Mouse (Mus musculus) limb, embryonic 14.5 days (tissue): ENCODE data around the gene Atp6v1b1. TPM values are rescaled to one million over a fixed set of nuclear protein-coding genes. Genes with fewer than 3 reads are reported as not detected.

Experiments
- ATAC-seq: fragments of 200-750 bp; cut with Nextera tagmentation; 2 replicates; pipeline ENCODE4 v1.8.0; 2017; ENCODE audit warnings: low read depth, moderate number of reproducible peaks, moderate TSS enrichment; ENCODE audit not compliant: low FRiP score
- DNase-seq: peaks from one replicate; pipeline ENCODE4 v3.0.0-alpha.2; 2015; ENCODE audit warnings: low spot score
- H3K27ac ChIP-seq: fragments of 300-500 bp; sonication (generic); replicated peaks from 2 replicates; pipeline ENCODE4 v1.5.1; 2014; ENCODE audit warnings: low read depth, mild to moderate bottlenecking, low read length, moderate library complexity, mixed read lengths
- H3K27me3 ChIP-seq: fragments of 300-500 bp; sonication (generic); 2 replicates; pipeline ENCODE4 v1.6.1; 2014; ENCODE audit warnings: low read length, mixed read lengths; ENCODE audit not compliant: control insufficient read depth, insufficient read depth
- H3K36me3 ChIP-seq: fragments of 300-500 bp; sonication (generic); 2 replicates; pipeline ENCODE4 v1.6.1; 2014; ENCODE audit warnings: mild to moderate bottlenecking, low read length, moderate library complexity, mixed read lengths; ENCODE audit not compliant: control insufficient read depth, insufficient read depth
- H3K4me1 ChIP-seq: fragments of 300-500 bp; sonication (generic); 2 replicates; pipeline ENCODE4 v1.6.1; 2014; ENCODE audit warnings: antibody characterized with exemption, low read length, mixed read lengths; ENCODE audit not compliant: control insufficient read depth, insufficient read depth
- H3K4me2 ChIP-seq: fragments of 300-500 bp; sonication (generic); replicated peaks from 2 replicates; pipeline ENCODE4 v1.6.1; 2014; ENCODE audit warnings: low read depth, mild to moderate bottlenecking, low read length, moderate library complexity; ENCODE audit not compliant: severe bottlenecking
- H3K4me3 ChIP-seq: fragments of 300-500 bp; sonication (generic); replicated peaks from 2 replicates; pipeline ENCODE4 v1.5.1; 2014; ENCODE audit warnings: low read length
- H3K9ac ChIP-seq: fragments of 300-500 bp; sonication (generic); 2 replicates; pipeline ENCODE4 v1.6.1; 2014; ENCODE audit warnings: mild to moderate bottlenecking, low read depth, low read length, moderate library complexity; ENCODE audit not compliant: severe bottlenecking
- H3K9me3 ChIP-seq: fragments of 300-500 bp; sonication (generic); 2 replicates; pipeline ENCODE4 v1.6.1; 2016; ENCODE audit warnings: low read length; ENCODE audit not compliant: control insufficient read depth
- POLR2A ChIP-seq: fragments of 200-500 bp; IDR thresholded peaks from 2 replicates; pipeline ENCODE4 v1.8.0; 2012; ENCODE audit warnings: inconsistent platforms, mild to moderate bottlenecking, moderate library complexity, borderline replicate concordance; ENCODE audit not compliant: insufficient read depth, insufficient read length; ENCODE audit errors: extremely low read depth
- WGBS: fragments of 180-500 bp; shearing (Covaris S2); extraction: QIAGEN DNeasy Blood & Tissue Kit; methylation state at CpG from one replicate; pipeline ENCODE4 v1.1.7; 2014; 5-methylcytosine and 5-hydroxymethylcytosine counted together
- polyA plus RNA-seq, 2 experiments: library from polyadenylated mRNA; depleted of rRNA in 1 of 2; stranded (reverse) in 1 of 2; unstranded in 1 of 2; fragments of >200 nt; fragmentation: Nextera tagmentation in 1 of 2; extraction: Ambion mirVana in 1 of 2; gene quantifications; 2 replicates each; pipeline versions ENCODE4 v1.2.1 to v1.2.3; 2012 to 2014

Atp6v1b1 gene
- polyA plus RNA-seq, 2 experiments: 0.05 TPM; not detected in 1

GRCm38 (mm10) chr6:83738596-83738995 is 4.2 kb upstream of the Atp6v1b1 start:
- no peaks in the 10 kb centered on the region for H3K36me3 ChIP-seq
- H3K4me3 ChIP-seq: no peak overlapping the region
- H3K27ac ChIP-seq: no peak overlapping the region
- 52% methylated on average over 6 of the region's 6 CpGs for whole genome bisulfite sequencing
- no peaks in the 10 kb centered on the region for H3K27me3 ChIP-seq
- H3K4me1 ChIP-seq: peaks cover 7% of the 10 kb centered on the region
- DNase-seq: peak; percentile 32
- no peaks in the 10 kb centered on the region for H3K9me3 ChIP-seq
- no peak for ATAC-seq
- no peak for TF ChIP-seq POLR2A
- no peak overlapping the region for H3K4me2 ChIP-seq
- no peak overlapping the region for H3K9ac ChIP-seq

GRCm38 (mm10) chr6:83743212-83743611 is 422 bp downstream of the Atp6v1b1 start:
- Histone ChIP-seq H3K27me3 (no peaks in the 10 kb centered on the region), H3K36me3 (no peaks in the 10 kb centered on the region), H3K9ac (no peak overlapping the region), H3K4me2 (no peak overlapping the region), H3K4me1 (peaks cover 7% of the 10 kb centered on the region), H3K4me3 (no peak overlapping the region), H3K27ac (no peak overlapping the region), H3K9me3 (no peaks in the 10 kb centered on the region)
- 65% methylated on average over 5 of the region's 5 CpGs for WGBS
- DNase-seq: no peak
- TF ChIP-seq POLR2A: no peak
- ATAC-seq: no peak

GRCm38 (mm10) chr6:83744126-83744525 is 1.3 kb downstream of the Atp6v1b1 start:
- DNase-seq: no peak
- ATAC-seq: no peak
- Histone ChIP-seq H3K4me3 (no peak overlapping the region), H3K9ac (no peak overlapping the region), H3K9me3 (no peaks in the 10 kb centered on the region), H3K36me3 (no peaks in the 10 kb centered on the region), H3K27me3 (no peaks in the 10 kb centered on the region), H3K27ac (no peak overlapping the region), H3K4me1 (no peaks in the 10 kb centered on the region), H3K4me2 (no peak overlapping the region)
- TF ChIP-seq POLR2A: no peak
- WGBS: 65% methylated on average over 5 of the region's 5 CpGs

- Histone ChIP-seq H3K4me1 (no peaks in the 10 kb centered on the region), H3K27me3 (no peaks in the 10 kb centered on the region), H3K36me3 (no peaks in the 10 kb centered on the region), H3K27ac (no peak overlapping the region), H3K9ac (no peak overlapping the region), H3K9me3 (no peaks in the 10 kb centered on the region), H3K4me2 (no peak overlapping the region), H3K4me3 (no peak overlapping the region)
- DNase-seq (no peak), ATAC-seq (no peak)
- no peak for TF ChIP-seq POLR2A
- 54% methylated on average over 5 of the region's 5 CpGs for WGBS
Measured at GRCm38 (mm10) chr6:83744557-83744956, 1.8 kb downstream of the Atp6v1b1 start.

GRCm38 (mm10) chr6:83745466-83745865 is 2.7 kb downstream of the Atp6v1b1 start:
- no peak overlapping the region for H3K9ac ChIP-seq
- H3K4me2 ChIP-seq: no peak overlapping the region
- 66% methylated on average over 2 of the region's 2 CpGs for WGBS
- H3K27me3 ChIP-seq: no peaks in the 10 kb centered on the region
- no peak overlapping the region for H3K27ac ChIP-seq
- H3K4me3 ChIP-seq: no peak overlapping the region
- no peaks in the 10 kb centered on the region for H3K4me1 ChIP-seq
- DNase-seq (no peak), ATAC-seq (no peak)
- no peaks in the 10 kb centered on the region for H3K36me3 ChIP-seq
- no peaks in the 10 kb centered on the region for H3K9me3 ChIP-seq
- TF ChIP-seq POLR2A: no peak

- H3K27ac ChIP-seq: no peak overlapping the region
- no peak for ATAC-seq
- no peak for TF ChIP-seq POLR2A
- 76% methylated on average over 2 of the region's 3 CpGs for WGBS
- no peaks in the 10 kb centered on the region for H3K4me1 ChIP-seq
- no peaks in the 10 kb centered on the region for H3K9me3 ChIP-seq
- DNase-seq: no peak
- H3K27me3 ChIP-seq: no peaks in the 10 kb centered on the region
- no peak overlapping the region for H3K4me3 ChIP-seq
- H3K36me3 ChIP-seq: no peaks in the 10 kb centered on the region
- no peak overlapping the region for H3K4me2 ChIP-seq
- no peak overlapping the region for H3K9ac ChIP-seq
Measured at GRCm38 (mm10) chr6:83749286-83749685, 6.5 kb downstream of the Atp6v1b1 start.
